Mouse (Mus musculus): ENCODE results near the gene Ndufs3. TPM values are rescaled to one million over a fixed set of nuclear protein-coding genes. Genes with fewer than 3 reads are reported as not detected.

Gene Ndufs3
- polyA plus RNA-seq, 1 experiment from 2014 or later, result 199 TPM

GRCm38 (mm10) chr2:90881824-90882223, 22.8 kb downstream of the Ndufs3 start:
- no peak overlapping the region for H3K27ac ChIP-seq (ENCODE audit: low read depth)
- H3K27me3 ChIP-seq (ENCODE audit: insufficient read depth, low read length), result peaks cover 33% of the 10 kb centered on the region
- WGBS (ENCODE audit: insufficient replicate concordance), result 61% methylated on average over 2 of the region's 2 CpGs

GRCm38 (mm10) chr2:90880144-90880785, 24.4 kb downstream of the Ndufs3 start:
- ATAC-seq (no peak), DNase-seq (no peak)
- Histone ChIP-seq H3K27me3 (ENCODE audit: insufficient read depth, low read length) (peaks cover 18% of the 10 kb centered on the region), H3K4me1 (ENCODE audit: insufficient read depth) (no peaks in the 10 kb centered on the region), H3K9ac (replicated peaks) (no peak overlapping the region), H3K4me3 (ENCODE audit: low read depth, low read length) (no peak overlapping the region), H3K27ac (ENCODE audit: low read depth) (no peak overlapping the region), H3K4me2 (ENCODE audit: low read depth, low read length) (no peak overlapping the region), H3K36me3 (replicated peaks; ENCODE audit: insufficient read depth, low read length) (no peaks in the 10 kb centered on the region), H3K9me3 (ENCODE audit: low read length) (peaks cover 6% of the 10 kb centered on the region)
- TF ChIP-seq CTCF (IDR thresholded peaks at IDR 0.05; ENCODE audit: low read depth) (no peak), EP300 (IDR thresholded peaks at IDR 0.05; ENCODE audit: low read depth) (no peak)
- 41% methylated on average over 6 of the region's 6 CpGs for WGBS (ENCODE audit: insufficient replicate concordance)

More at GRCm38 (mm10) chr2:90881824-90882223, 22.8 kb downstream of the Ndufs3 start:
- Histone ChIP-seq H3K4me2 (ENCODE audit: low read depth, low read length) (no peak overlapping the region), H3K36me3 (replicated peaks; ENCODE audit: insufficient read depth, low read length) (no peaks in the 10 kb centered on the region), H3K9ac (replicated peaks) (no peak overlapping the region), H3K4me3 (ENCODE audit: low read depth, low read length) (no peak overlapping the region), H3K4me1 (ENCODE audit: insufficient read depth) (peaks cover 7% of the 10 kb centered on the region), H3K9me3 (ENCODE audit: low read length) (peaks cover 6% of the 10 kb centered on the region)
- DNase-seq, result no peak
- ATAC-seq, result no peak
- TF ChIP-seq EP300 (IDR thresholded peaks at IDR 0.05; ENCODE audit: low read depth) (no peak), CTCF (IDR thresholded peaks at IDR 0.05; ENCODE audit: low read depth) (no peak)

- Histone ChIP-seq H3K4me1 (ENCODE audit: insufficient read depth) (no peaks in the 10 kb centered on the region), H3K27ac (ENCODE audit: low read depth) (no peak overlapping the region), H3K27me3 (ENCODE audit: insufficient read depth, low read length) (peaks cover 9% of the 10 kb centered on the region), H3K9ac (replicated peaks) (no peak overlapping the region), H3K9me3 (ENCODE audit: low read length) (peaks cover 6% of the 10 kb centered on the region), H3K4me2 (ENCODE audit: low read depth, low read length) (no peak overlapping the region), H3K4me3 (ENCODE audit: low read depth, low read length) (no peak overlapping the region), H3K36me3 (replicated peaks; ENCODE audit: insufficient read depth, low read length) (no peaks in the 10 kb centered on the region)
- DNase-seq (no peak), ATAC-seq (no peak)
- TF ChIP-seq CTCF (IDR thresholded peaks at IDR 0.05; ENCODE audit: low read depth) (no peak), EP300 (IDR thresholded peaks at IDR 0.05; ENCODE audit: low read depth) (no peak)
These were observed 25.2 kb downstream of the Ndufs3 start for GRCm38 (mm10) chr2:90879419-90879818.

GRCm38 (mm10) chr2:90877584-90878259, 26.9 kb downstream of the Ndufs3 start:
- no peaks in the 10 kb centered on the region for H3K4me1 ChIP-seq (ENCODE audit: insufficient read depth)
- H3K4me3 ChIP-seq (ENCODE audit: low read depth, low read length), result no peak overlapping the region
- 52% methylated on average over 5 of the region's 5 CpGs for WGBS (ENCODE audit: insufficient replicate concordance)
- H3K36me3 ChIP-seq (replicated peaks; ENCODE audit: insufficient read depth, low read length), result no peaks in the 10 kb centered on the region
- no peak overlapping the region for H3K9ac ChIP-seq (replicated peaks)
- H3K9me3 ChIP-seq (ENCODE audit: low read length), result no peaks in the 10 kb centered on the region
- H3K27me3 ChIP-seq (ENCODE audit: insufficient read depth, low read length), result no peaks in the 10 kb centered on the region
- TF ChIP-seq CTCF (IDR thresholded peaks at IDR 0.05; ENCODE audit: low read depth) (no peak), EP300 (IDR thresholded peaks at IDR 0.05; ENCODE audit: low read depth) (no peak)
- DNase-seq (no peak), ATAC-seq (no peak)
- no peak overlapping the region for H3K27ac ChIP-seq (ENCODE audit: low read depth)
- no peak overlapping the region for H3K4me2 ChIP-seq (ENCODE audit: low read depth, low read length)

- H3K27ac ChIP-seq (ENCODE audit: low read depth), result no peak overlapping the region
- H3K4me1 ChIP-seq (ENCODE audit: insufficient read depth), result peaks cover 7% of the 10 kb centered on the region
- H3K9ac ChIP-seq (replicated peaks), result no peak overlapping the region
- ATAC-seq, result no peak
- TF ChIP-seq EP300 (IDR thresholded peaks at IDR 0.05; ENCODE audit: low read depth) (no peak), CTCF (IDR thresholded peaks at IDR 0.05; ENCODE audit: low read depth) (no peak)
- 61% methylated on average over 2 of the region's 2 CpGs for WGBS (ENCODE audit: insufficient replicate concordance)
- no peak overlapping the region for H3K4me2 ChIP-seq (ENCODE audit: low read depth, low read length)
- no peak for DNase-seq
- H3K27me3 ChIP-seq (ENCODE audit: insufficient read depth, low read length), result no peaks in the 10 kb centered on the region
- no peak overlapping the region for H3K4me3 ChIP-seq (ENCODE audit: low read depth, low read length)
- no peaks in the 10 kb centered on the region for H3K36me3 ChIP-seq (replicated peaks; ENCODE audit: insufficient read depth, low read length)
- H3K9me3 ChIP-seq (ENCODE audit: low read length), result no peaks in the 10 kb centered on the region
These were observed 29.4 kb downstream of the Ndufs3 start for GRCm38 (mm10) chr2:90875239-90875638.

- DNase-seq, result no peak
- WGBS (ENCODE audit: insufficient replicate concordance), result 74% methylated on average over 1 of the region's 1 CpGs
These were observed 30.6 kb downstream of the Ndufs3 start for GRCm38 (mm10) chr2:90874025-90874424.

More at GRCm38 (mm10) chr2:90874025-90874424, 30.6 kb downstream of the Ndufs3 start:
- H3K36me3 ChIP-seq (replicated peaks; ENCODE audit: insufficient read depth, low read length), result no peaks in the 10 kb centered on the region
- no peak for ATAC-seq
- no peak overlapping the region for H3K27ac ChIP-seq (ENCODE audit: low read depth)
- H3K4me3 ChIP-seq (ENCODE audit: low read depth, low read length), result no peak overlapping the region
- no peaks in the 10 kb centered on the region for H3K9me3 ChIP-seq (ENCODE audit: low read length)
- H3K9ac ChIP-seq (replicated peaks), result no peak overlapping the region
- H3K4me2 ChIP-seq (ENCODE audit: low read depth, low read length), result no peak overlapping the region
- no peaks in the 10 kb centered on the region for H3K27me3 ChIP-seq (ENCODE audit: insufficient read depth, low read length)
- TF ChIP-seq CTCF (IDR thresholded peaks at IDR 0.05; ENCODE audit: low read depth) (no peak), EP300 (IDR thresholded peaks at IDR 0.05; ENCODE audit: low read depth) (no peak)
- peaks cover 11% of the 10 kb centered on the region for H3K4me1 ChIP-seq (ENCODE audit: insufficient read depth)

All from liver, postnatal 0 days (tissue).